Mouse (Mus musculus): ENCODE results near the gene Heg1.

Gene Heg1

DNA sequence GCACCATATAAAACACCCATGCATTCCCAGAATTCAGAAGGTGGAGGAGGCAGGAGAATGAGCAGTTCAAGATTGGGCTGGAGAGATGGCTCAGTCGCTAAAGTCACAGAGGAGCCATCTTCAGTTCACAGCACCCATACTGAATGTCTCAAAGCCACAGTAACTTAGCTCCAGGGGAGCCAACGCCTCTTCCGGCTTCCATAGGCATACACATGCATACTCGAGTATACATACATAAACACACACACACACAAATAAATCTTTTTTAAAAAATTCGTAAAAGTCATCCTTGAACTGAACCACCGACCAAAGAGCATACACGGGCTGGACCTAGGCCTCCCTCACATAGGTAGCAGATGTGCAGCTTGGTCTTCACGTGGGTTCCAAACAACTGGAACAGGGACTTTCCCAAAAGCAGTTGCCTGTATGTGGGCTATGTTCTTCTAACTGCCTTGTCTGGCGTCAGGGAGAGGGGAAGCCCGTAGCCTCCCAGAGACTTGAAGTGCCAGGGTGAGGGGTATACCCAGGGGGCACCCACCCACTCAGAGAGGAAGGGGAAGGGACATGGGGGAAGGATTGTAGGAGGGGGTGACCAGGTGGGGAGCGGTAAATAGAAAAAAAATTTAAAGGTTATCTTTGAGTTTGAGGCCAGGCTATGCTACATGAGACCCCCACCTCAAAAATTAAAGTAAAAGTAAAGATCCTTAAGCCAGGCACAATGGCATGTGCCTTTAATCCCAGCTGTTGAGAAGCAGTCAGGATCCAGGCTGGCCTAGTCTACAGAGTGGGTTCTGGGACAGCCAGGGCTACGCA is 24.6 kb downstream of the Heg1 start:
- DNase-seq: no peak

DNA sequence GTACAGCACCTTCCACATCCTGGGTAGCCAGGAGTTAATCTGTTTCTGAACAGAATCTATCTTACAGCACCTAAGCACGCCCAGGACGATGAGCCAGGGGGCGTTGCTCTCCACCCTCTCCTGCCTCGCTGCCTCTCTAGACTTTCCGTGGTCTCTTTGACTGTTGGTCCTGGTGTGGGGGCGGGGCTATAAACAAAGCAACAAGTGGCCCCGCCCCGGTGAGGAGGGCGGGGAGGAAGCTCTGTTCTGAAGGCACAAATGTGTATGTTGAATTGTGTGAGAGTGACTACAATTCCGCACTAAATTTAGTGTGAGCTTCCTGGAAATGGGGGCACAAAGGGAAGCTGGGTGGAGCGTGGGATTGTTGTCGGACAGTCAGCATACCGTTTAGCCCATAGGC is 30.1 kb downstream of the Heg1 start:
- DNase-seq: peak; percentile 57

DNA sequence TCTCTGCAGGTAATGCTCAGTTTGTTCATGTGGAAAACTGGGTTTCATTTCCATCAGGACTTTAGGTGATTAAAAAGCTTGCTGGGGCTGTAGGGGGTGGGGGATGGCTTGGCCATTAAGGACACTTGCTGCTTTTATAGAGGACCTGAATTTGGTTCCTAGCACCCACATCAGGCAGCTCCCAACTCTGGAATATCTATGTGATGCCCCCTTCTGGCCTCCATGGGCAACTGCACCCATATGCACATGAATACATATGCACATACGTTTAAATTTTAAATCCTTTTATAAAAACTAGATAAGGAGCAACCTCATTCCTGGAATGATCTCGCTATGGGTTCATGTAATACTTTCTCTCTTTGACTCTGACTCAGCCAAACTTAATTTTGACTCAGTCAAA is 39.1 kb downstream of the Heg1 start:
- no peak for DNase-seq

DNA sequence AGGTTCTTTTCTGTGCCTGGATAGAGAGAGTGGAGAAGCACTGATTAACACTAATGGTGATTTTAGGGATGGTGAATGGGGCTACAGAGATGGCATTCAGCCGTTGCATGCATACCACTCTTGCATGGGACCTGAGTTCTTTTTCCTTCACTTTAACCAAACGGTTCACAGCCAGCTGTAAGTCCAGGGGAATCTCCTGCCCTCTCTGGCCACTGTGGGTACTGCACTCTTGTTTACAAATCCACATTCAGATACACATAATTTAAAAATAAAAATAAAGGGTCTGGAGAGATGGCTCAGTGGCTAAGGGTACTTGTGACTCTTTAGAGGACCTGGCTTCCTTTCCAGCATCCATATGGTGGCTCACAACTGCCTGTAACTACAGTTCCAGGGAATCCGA is 39.8 kb downstream of the Heg1 start:
- no peak for DNase-seq

DNA sequence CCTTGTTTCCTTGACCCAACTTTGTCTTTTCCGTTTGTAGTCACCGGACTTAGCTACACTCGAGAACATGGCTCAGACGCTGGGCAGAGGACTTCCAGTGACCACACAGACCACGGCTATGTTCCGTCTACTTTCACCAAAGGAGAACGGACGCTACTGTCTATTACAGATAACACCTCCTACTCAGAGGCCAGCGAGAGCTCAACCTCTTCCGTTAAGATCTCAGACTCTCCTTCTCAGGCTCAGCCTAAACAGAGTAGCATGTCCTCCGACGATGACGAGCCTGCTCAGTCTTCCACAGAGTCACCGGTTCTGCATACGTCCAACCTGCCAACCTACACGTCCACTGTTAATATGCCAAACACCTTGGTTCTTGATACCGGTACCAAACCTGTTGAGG is 42.1 kb downstream of the Heg1 start:
- no peak for DNase-seq

DNA sequence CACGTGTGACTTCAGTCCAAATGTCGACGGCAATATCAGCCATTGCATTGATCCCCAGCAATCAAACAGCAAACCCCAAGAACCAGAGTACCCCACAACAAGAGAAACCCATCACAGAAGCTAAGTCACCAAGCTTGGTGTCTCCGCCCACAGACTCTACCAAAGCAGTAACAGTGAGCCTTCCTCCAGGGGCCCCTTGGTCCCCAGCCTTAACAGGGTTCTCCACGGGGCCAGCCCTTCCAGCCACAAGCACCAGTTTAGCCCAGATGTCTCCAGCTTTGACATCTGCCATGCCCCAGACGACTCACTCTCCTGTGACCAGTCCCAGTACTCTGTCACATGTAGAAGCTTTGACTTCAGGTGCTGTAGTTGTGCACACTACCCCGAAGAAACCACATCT is 42.7 kb downstream of the Heg1 start:
- DNase-seq: no peak

DNA sequence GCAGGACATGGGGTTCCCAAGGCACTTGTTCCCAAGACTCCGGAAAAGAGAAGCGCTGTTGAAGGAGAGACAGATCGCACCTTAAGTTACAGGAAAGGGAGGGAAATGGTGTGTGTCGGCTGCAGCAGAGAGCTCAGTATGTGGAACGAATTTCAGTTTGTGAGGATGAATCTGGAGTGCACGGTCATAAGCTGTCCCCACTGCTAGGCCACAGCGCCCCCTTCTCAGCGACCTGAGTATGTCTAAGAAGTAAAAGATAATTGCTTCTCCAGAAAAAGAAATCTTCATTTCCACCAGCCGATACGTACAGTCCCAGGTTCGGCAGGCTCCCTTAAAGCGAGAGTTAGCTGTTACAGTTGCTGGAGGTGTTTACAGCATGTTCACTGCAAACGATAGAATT is 44.3 kb downstream of the Heg1 start:
- no peak for DNase-seq

DNA sequence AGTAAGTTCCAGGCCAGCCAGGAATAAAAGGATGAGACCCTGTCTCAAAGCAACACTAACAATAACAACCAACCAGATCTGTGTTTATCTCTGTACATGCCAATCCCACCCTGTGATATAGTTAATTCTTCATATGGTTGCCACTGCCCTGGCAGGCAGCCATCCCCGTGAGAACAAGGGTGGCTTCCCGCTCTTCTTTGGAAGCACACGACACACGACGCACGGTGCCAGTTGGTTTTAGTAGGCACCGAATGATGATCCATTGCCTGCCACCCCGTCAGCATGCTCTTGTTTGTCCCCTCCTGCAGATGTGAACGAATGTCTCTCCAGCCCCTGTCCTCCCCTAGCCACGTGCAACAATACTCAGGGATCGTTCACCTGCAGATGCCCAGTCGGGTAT is 47.1 kb downstream of the Heg1 start:
- DNase-seq: no peak

DNA sequence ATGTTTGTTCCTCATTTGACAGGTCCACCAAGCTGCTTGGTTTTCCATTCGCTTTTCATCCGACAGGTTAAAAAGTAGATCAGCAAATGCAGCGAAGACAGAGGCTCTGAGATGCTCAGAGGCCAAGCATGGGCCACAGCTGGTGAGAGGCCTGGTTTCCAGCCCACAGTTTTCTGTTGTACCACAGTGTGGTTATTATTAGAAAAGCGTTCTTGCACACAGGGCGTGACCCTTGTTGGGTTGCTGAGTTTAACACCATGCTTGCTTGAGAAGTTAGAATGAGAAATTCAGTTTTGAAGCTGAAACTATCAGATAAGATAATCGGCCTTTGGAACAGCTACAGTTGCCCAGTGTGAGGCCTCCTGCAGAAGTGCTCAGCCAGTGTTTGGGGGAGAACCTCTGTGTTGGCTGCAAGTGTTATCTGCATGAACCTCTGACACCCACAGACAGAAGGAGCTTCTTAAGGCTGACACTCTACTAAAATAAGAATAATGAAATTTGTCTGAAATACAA is 48.1 kb downstream of the Heg1 start:
- DNase-seq: no peak

DNA sequence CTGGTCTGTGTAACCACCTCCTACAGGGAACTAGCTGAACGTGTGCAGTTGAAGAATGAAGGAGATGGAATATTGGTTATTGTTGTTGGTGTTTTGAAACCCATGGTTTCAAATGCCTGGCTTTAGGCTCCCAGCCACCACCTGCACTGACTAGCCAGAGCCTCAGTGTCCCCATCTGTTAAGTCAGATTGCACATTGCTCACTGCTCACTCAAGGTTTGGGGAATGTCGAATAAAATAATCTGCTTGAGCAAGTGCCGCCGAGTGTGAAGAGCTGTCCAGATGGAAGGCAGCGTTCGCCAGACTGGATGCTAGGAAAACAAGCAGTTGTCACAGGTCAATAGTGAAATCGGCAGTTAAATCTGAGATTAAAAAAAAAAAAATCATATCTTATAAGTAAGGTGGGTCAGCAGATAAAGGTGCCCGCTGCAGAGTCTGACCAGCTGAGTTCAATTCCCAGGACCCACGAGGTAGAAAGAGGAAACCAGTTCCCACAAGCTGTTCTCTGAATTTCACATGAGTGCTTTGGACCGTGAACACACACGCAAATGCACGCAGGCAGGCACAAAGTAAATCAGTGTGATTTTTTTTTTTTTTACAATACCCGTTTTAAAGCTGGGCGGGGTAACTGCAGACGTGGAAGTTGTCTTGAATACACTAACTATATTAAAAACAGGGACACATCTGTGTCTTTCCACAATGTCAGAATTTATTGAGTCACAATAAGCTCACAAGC is 48.8 kb downstream of the Heg1 start:
- DNase-seq: no peak

DNA sequence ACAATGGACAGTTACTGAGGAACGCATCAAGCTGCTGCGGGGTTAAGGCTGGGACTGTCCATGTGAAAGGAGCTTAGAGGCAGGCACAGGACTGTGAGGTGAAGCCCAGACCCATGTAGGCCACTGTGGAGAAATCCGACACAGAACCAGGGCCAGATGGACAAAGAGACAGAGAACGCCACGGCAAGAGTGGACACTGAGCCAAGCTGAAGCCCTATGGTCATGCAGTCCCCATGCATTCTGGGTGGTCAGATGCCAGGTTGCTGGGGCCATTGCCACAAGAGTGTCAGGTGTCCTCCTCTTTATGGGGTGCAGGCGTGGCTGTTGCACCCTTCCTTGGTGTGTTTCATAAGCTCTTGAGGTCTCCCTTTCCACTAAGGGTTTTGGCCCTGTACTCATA is 49.7 kb downstream of the Heg1 start:
- no peak for DNase-seq

DNA sequence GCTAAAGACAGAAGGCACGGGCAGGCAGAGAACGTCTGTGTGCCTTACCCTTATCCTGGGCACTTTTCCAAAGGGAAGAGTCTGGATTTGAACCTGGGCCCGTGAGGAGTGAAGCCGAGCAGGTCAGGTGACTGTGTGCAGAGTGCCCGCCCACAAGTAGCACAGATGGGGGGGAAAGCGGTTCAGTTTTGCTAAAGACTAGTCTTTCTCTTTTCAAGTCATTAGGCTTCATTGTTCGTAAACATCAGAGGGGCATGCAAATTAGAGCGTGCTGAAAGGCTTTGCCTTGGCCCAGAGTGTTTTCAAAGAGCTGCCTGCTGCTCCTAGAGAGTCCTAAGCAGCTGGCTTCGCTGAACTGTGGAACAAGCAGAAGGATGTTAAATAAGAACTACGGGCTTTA is 50.4 kb downstream of the Heg1 start:
- DNase-seq: no peak

DNA sequence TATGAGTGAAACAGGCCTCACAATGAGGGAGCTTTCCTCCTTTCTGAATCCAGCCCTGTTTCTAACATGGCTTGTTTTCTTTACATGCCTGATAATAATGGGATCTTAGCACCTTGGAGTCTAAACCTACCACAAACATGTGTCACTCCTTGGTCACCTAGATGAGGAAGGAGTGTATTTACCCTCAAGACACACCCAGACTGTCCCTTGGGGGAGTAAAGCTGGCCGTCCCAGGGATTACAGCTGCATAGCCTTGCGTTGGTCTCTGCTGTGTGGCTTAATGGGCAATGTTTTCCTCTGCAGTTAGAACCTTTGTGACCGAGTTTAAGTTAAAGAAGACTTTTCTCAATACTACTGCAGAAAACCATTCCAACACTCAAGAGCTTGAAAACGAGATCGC is 51.1 kb downstream of the Heg1 start:
- DNase-seq: no peak

DNA sequence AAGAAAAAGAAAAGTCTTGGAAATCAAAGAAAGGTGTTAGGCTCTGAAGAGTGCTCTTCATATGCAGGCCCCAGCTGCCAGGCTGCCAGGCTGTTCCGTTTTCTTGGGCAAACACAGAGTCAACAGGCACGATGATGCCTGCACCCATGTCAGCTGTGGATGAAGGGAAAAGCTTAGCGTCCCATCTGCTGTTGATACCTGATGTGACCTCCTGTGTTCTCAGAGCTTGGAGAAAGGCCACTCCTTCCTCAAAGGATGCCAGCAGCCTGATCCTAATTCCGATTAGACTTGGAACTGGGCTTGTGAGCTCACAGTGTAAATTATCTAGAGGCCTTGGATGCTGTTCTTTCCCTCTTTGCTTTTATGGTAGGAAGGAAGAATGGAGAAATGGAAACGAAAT is 51.6 kb downstream of the Heg1 start:
- DNase-seq: no peak

DNA sequence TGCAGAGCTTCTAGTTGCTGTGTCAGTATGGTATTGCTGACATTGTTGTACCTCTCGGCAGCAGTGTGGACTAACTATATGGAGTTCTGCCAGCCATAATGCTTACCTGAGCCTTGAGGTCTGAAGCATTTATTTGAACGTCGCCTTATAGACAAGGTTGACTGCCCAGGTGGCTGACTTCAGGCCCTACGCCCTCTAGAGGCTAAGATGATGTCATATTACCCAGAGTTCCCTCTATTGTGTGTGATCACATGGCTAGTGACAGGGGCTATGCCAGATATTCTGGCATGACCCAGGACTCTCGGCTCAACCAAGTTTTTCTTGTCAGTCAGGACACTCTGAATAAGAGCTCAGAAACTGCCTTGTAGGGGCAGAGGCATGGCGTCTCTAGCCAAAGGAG is 52.6 kb downstream of the Heg1 start:
- DNase-seq: no peak

DNA sequence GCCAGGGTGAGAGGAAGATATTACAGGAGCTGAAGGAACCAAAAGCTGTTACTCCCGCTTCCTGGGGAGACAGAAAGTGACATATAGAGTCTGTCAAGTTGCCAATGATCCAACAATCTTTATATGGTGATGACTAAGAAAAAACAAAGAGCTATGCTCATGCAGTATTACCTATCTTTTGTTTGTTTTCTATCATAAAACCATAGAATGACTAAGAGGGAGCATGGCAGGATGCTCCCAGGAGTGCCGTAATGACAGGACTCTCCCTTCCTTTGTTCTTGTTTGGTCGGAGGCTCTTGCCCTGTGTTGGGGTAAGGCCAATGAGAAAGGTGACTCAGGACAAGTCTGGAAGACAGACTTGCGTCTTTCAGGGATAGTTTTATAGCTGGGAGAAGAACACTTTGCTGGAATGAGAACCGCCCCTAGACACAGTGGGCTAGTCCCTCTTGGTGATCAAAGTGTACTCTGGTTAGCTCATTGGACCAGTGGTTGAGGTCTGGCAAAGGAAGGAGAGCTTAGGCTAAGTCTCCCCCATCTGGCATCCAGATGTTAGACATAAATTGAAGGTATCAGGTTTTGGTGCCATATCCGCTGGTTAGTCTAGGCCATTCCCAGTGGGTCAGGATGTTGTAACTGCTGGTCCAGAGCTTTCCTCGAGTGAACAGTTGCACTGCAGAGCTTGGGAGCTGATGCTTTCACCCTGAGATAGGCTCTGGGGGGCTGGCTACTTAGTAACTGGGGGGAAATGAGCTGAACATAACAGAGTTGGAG is 55.0 kb downstream of the Heg1 start:
- no peak for DNase-seq

DNA sequence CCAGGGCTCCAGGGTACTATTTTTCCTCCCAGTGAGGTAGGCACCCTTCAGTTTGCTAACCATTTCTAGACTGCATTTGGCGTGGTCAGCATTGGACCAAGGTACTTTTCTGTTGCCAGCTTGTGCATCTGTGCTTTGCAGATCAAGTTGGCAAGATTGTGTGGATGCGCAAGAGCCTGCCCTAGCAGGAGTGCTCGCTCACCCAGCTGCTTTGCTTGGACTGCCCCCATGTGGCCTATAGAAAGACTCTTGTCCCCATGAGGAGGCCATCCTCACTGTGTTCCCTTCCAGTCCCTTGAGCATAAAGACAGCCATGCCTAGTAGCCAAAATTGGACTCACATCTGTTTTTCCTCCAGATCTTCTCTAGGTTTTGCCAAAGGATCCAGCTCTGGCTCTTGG is 55.6 kb downstream of the Heg1 start:
- peak; percentile 69 for DNase-seq

DNA sequence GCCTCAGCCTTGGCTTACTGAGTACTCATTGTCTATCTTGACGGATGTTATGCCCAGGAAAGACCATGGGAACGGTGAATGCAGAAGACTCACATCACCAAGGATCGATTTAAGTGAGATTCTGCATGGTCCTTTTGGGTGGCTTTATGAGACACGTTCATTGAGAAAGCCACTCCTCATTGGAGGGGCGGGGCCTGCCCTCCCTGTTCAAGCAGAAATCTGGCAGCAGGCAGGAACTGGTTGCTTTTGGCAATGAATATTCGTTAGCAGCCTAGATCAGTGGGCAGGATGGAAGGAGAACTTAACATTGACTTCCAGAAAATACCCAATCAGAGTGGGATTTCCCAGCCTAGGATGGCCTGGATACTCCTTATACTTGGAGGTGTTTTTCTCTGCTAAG is 56.2 kb downstream of the Heg1 start:
- no peak for DNase-seq

DNA sequence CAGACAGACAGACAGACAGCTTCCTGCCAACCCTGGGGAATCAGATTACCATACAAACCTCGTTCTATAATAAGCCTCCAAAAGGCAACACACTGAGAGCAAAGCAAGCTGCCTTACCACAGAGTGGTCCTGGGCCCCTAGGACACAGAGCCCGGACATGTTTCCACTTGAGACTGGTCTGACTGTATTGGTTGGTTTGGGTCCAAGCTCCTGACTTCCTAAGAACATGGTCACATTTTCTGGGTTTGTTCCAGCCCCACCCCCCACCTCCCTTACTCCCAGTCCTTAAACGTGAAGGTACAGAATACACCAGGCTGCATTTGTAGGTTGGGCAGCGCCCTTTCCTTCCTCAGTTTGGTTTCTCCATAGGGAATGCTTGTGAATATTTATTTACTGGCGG is 57.6 kb downstream of the Heg1 start:
- DNase-seq: no peak

DNA sequence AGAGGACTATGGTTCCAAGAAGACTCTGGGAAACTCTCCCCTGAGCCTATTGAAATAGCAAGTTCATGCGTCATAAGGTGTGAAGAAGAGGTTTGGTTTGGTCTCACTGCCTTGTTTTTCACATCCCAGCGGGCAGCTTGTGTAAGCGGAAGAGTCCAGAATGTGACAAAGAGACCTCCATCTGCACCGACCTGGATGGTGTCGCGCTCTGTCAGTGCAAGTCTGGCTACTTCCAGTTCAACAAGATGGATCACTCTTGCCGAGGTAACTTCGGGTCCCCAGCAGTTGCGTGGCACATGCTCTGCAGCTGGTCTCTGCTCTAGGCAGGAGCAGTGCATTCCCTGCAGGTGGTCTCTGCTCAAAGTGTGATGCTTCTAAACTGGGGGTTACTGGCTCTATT is 58.1 kb downstream of the Heg1 start:
- DNase-seq: no peak

DNA sequence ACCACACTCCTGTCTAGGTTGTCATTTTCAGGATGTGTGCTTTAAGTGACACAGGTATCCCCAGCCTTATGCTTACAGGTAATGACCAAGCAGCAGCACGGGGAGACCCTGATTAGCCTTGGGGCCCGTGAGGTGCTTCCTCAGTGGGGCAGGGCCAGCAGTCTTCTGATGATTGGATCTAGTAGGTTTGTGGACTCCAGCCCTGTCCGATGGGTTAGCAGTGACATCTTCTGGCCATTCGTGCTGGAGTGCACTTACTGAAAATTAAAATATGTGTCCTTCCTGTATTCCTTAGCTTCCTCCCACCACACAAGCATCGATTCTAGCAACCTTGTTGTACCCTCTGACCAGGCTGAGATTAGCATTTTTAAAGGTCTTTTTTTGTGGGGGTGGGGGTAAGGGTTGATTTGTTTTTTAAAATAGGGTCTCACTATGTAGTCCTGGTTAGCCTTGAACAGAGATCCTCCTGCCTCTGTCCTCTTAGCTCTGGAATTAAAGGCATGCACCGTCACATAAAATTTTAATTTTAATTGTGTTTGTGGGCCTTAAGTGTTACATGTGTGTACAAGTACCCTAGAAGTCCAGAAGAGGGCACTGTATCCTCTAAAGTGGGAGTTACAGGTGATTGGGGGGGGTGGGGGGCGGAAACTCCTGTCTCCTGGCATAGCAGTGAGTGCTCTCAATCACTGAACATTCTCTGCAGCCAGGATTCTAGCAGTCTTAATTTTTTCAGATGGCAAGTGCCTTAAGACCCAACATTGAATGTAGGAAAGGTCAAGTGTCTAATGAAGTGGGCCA is 60.7 kb downstream of the Heg1 start:
- DNase-seq: peak; percentile 42

DNA sequence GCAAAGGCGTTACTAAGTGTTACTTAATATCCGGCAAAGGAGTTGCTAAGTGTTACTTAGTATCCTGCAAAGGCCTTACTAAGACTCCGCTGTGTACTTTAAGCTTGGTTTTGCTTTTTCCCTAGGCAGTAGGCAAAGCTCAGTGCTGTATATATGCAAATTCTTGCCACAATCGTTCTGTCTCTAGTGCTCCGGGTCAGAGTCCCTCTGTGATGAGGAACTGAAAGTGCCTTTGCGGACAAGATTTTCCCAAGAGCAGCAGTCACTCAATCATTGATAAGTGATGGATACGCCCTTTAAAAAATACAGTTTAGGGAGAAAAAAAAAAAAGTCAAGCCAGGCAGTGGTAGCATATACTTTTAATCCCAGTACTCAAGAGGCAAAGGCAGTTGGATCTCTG is 61.3 kb downstream of the Heg1 start:
- DNase-seq: no peak
